Mouse (Mus musculus): ENCODE results near the gene Mllt10.

The Mllt10 gene

GRCm38 (mm10) chr2:18034371-18035250, 20.4 kb upstream of the Mllt10 start:
- no peak for DNase-seq (ENCODE audit: low read depth, low spot score)

GRCm38 (mm10) chr2:18037491-18037890, 17.5 kb upstream of the Mllt10 start, which contains the start of gene A930004D18Rik:
Gene A930004D18Rik, minus strand, starts transcription at chr2:18037737.
- DNase-seq (ENCODE audit: low read depth, low spot score), result no peak

GRCm38 (mm10) chr2:18038141-18038752, 16.8 kb upstream of the Mllt10 start:
- DNase-seq (ENCODE audit: low read depth, low spot score), result no peak

- no peak for DNase-seq (ENCODE audit: low read depth, low spot score)
These were observed 16.1 kb upstream of the Mllt10 start for GRCm38 (mm10) chr2:18038895-18039371.

GRCm38 (mm10) chr2:18039566-18040290, 15.3 kb upstream of the Mllt10 start:
- peak; percentile 52 for DNase-seq (ENCODE audit: low read depth, low spot score)

GRCm38 (mm10) chr2:18040347-18041160, 14.5 kb upstream of the Mllt10 start:
- peak; percentile 79 for DNase-seq (ENCODE audit: low read depth, low spot score)

GRCm38 (mm10) chr2:18041199-18041885, 13.7 kb upstream of the Mllt10 start:
- DNase-seq (ENCODE audit: low read depth, low spot score), result peak; percentile 53

GRCm38 (mm10) chr2:18045143-18045780, 9.8 kb upstream of the Mllt10 start:
- no peak for DNase-seq (ENCODE audit: low read depth, low spot score)

GRCm38 (mm10) chr2:18045781-18046181, 9.3 kb upstream of the Mllt10 start:
- DNase-seq (ENCODE audit: low read depth, low spot score), result no peak

- DNase-seq (ENCODE audit: low read depth, low spot score), result no peak
These were observed 8.9 kb upstream of the Mllt10 start for GRCm38 (mm10) chr2:18046186-18046585.

GRCm38 (mm10) chr2:18046758-18047645, 8.0 kb upstream of the Mllt10 start:
- peak; percentile 47 for DNase-seq (ENCODE audit: low read depth, low spot score)

- peak; percentile 55 for DNase-seq (ENCODE audit: low read depth, low spot score)
These were observed 7.2 kb upstream of the Mllt10 start for GRCm38 (mm10) chr2:18047646-18048452.

GRCm38 (mm10) chr2:18048453-18049075, 6.5 kb upstream of the Mllt10 start, which contains the start of gene Skida1:
Gene Skida1, minus strand, starts transcription at chr2:18049051.
- no peak for DNase-seq (ENCODE audit: low read depth, low spot score)

GRCm38 (mm10) chr2:18049279-18049821, 5.7 kb upstream of the Mllt10 start:
- peak; percentile 68 for DNase-seq (ENCODE audit: low read depth, low spot score)

- DNase-seq (ENCODE audit: low read depth, low spot score), result no peak
These were observed 5.0 kb upstream of the Mllt10 start for GRCm38 (mm10) chr2:18050018-18050417.

GRCm38 (mm10) chr2:18050541-18050985, 4.5 kb upstream of the Mllt10 start:
- no peak for DNase-seq (ENCODE audit: low read depth, low spot score)

All from ES-CJ7 (cell line).